In genomic region chr12:99756914-99757687, GRCm38 (mm10) we compare ENCODE assay signal across 9 mouse cellular contexts.
DNase-seq lines count a peak whose midpoint lies in the region; ATAC-seq and TF ChIP-seq lines count a peak whose summit lies in the region.
"Had no signal": no experiment of that assay in that cellular context is flagged by ENCODE, and none has a peak within 500 bp of the region (broad histone marks: within the 10 kb centered on the region; RNA-seq: fewer than 3 reads in every experiment).

No protein-coding gene starts in this region.

- no peaks in the 10 kb centered on the region for H3K4me1 ChIP-seq in heart, embryonic 15.5 days (replicated peaks)
- H3K4me1 ChIP-seq in heart, embryonic 10.5 days = peaks cover 17% of the 10 kb centered on the region
- peaks cover 23% of the 10 kb centered on the region for H3K4me1 ChIP-seq in embryonic facial prominence, embryonic 13.5 days
- peaks cover 23% of the 10 kb centered on the region for H3K4me1 ChIP-seq in hindbrain, embryonic 15.5 days (replicated peaks)
- H3K4me1 ChIP-seq in midbrain, embryonic 16.5 days (ENCODE audit: control insufficient read depth, insufficient read depth, low read length) = peaks cover 20% of the 10 kb centered on the region
- peaks cover 2% of the 10 kb centered on the region; the same call in 1 of the 2 replicates for H3K4me1 ChIP-seq in heart, adult 2 months (ENCODE audit: control insufficient read depth, insufficient read depth, low read length)

- intact Hi-C loops in heart, adult 2 months (cut with DNase I) = no loop called here

- H3K4me2 ChIP-seq in heart, embryonic 15.5 days = peak overlapping the region; percentile 3; the same call in 1 of the 2 replicates
- peak overlapping the region; percentile 32 for H3K4me2 ChIP-seq in embryonic facial prominence, embryonic 13.5 days
- H3K4me2 ChIP-seq in hindbrain, embryonic 15.5 days = peak overlapping the region; percentile 46
- peak overlapping the region; percentile 49 for H3K4me2 ChIP-seq in midbrain, embryonic 16.5 days (ENCODE audit: low read length)

- TF ChIP-seq EP300 in heart, adult 2 months (IDR thresholded peaks at IDR 0.05; ENCODE audit: insufficient read depth, low read depth, low read length) = no peak

- DNase-seq in heart, embryonic 10.5 days (ENCODE audit: low spot score) = no peak
- DNase-seq in right cerebral cortex, adult 18-20 months = no peak
- DNase-seq in c-Kit-positive CD71-positive TER-119-positive erythroid progenitor cells, embryonic 14.5 days (ENCODE audit: low spot score) = no peak
- no peak for DNase-seq in heart, adult 2 months

- no peak overlapping the region for H3K9ac ChIP-seq in heart, embryonic 15.5 days
- H3K9ac ChIP-seq in embryonic facial prominence, embryonic 13.5 days = no peak overlapping the region
- H3K9ac ChIP-seq in hindbrain, embryonic 15.5 days = no peak overlapping the region
- no peak overlapping the region for H3K9ac ChIP-seq in midbrain, embryonic 16.5 days (ENCODE audit: low read depth, low read length)
- H3K9ac ChIP-seq in heart, adult 2 months (ENCODE audit: low read depth, low read length) = no peak overlapping the region
- H3K9ac ChIP-seq: liver, embryonic 14.5 days had no signal

- H3K9me3 ChIP-seq in heart, embryonic 15.5 days (replicated peaks) = no peaks in the 10 kb centered on the region
- H3K9me3 ChIP-seq in heart, embryonic 10.5 days = no peaks in the 10 kb centered on the region
- H3K9me3 ChIP-seq in embryonic facial prominence, embryonic 13.5 days = no peaks in the 10 kb centered on the region
- no peaks in the 10 kb centered on the region for H3K9me3 ChIP-seq in hindbrain, embryonic 15.5 days
- H3K9me3 ChIP-seq in midbrain, embryonic 16.5 days (replicated peaks; ENCODE audit: control insufficient read depth, low read length, poor library complexity, severe bottlenecking) = no peaks in the 10 kb centered on the region

- ATAC-seq in heart, embryonic 15.5 days (replicated peaks; ENCODE audit: insufficient number of reproducible peaks, insufficient read depth, low FRiP score, low read depth) = no peak
- ATAC-seq in embryonic facial prominence, embryonic 13.5 days (ENCODE audit: insufficient number of reproducible peaks, insufficient read depth, low FRiP score, low TSS enrichment, low read depth) = no peak
- no peak; the same call in 1 of the 2 replicates for ATAC-seq in hindbrain, embryonic 15.5 days (ENCODE audit: low FRiP score, low read depth)
- peak; percentile 69 for ATAC-seq in midbrain, embryonic 16.5 days

- no peak overlapping the region for H3K4me3 ChIP-seq in heart, embryonic 15.5 days
- no peak overlapping the region for H3K4me3 ChIP-seq in heart, embryonic 10.5 days
- peak overlapping the region; percentile 6; the same call in 1 of the 2 replicates for H3K4me3 ChIP-seq in embryonic facial prominence, embryonic 13.5 days
- H3K4me3 ChIP-seq in hindbrain, embryonic 15.5 days = peak overlapping the region; percentile 3
- peak overlapping the region; percentile 6; the same call in 1 of the 2 replicates for H3K4me3 ChIP-seq in midbrain, embryonic 16.5 days (ENCODE audit: low read depth, low read length)
- no peak overlapping the region for H3K4me3 ChIP-seq in heart, adult 2 months

- H3K36me3 ChIP-seq in heart, embryonic 15.5 days = no peaks in the 10 kb centered on the region
- no peaks in the 10 kb centered on the region for H3K36me3 ChIP-seq in heart, embryonic 10.5 days
- H3K36me3 ChIP-seq in embryonic facial prominence, embryonic 13.5 days = no peaks in the 10 kb centered on the region
- H3K36me3 ChIP-seq in hindbrain, embryonic 15.5 days = no peaks in the 10 kb centered on the region
- no peaks in the 10 kb centered on the region for H3K36me3 ChIP-seq in midbrain, embryonic 16.5 days (ENCODE audit: control insufficient read depth, insufficient read depth, low read length)
- H3K36me3 ChIP-seq in heart, adult 2 months (ENCODE audit: control insufficient read depth, insufficient read depth, low read length) = no peaks in the 10 kb centered on the region

- H3K27me3 ChIP-seq in heart, embryonic 15.5 days = no peaks in the 10 kb centered on the region
- no peaks in the 10 kb centered on the region for H3K27me3 ChIP-seq in heart, embryonic 10.5 days (ENCODE audit: insufficient read depth, poor library complexity, severe bottlenecking)
- H3K27me3 ChIP-seq in embryonic facial prominence, embryonic 13.5 days = no peaks in the 10 kb centered on the region
- no peaks in the 10 kb centered on the region for H3K27me3 ChIP-seq in hindbrain, embryonic 15.5 days
- no peaks in the 10 kb centered on the region for H3K27me3 ChIP-seq in midbrain, embryonic 16.5 days (ENCODE audit: control insufficient read depth, insufficient read depth, low read depth, low read length)
- H3K27me3 ChIP-seq in heart, adult 2 months (ENCODE audit: control insufficient read depth, insufficient read depth, low read length) = no peaks in the 10 kb centered on the region

- WGBS in heart, embryonic 15.5 days = 70% methylated on average over 18 of the region's 18 CpGs
- 82% methylated on average over 18 of the region's 18 CpGs for WGBS in heart, embryonic 10.5 days
- 47% methylated on average over 18 of the region's 18 CpGs for WGBS in embryonic facial prominence, embryonic 13.5 days
- WGBS in hindbrain, embryonic 15.5 days = 32% methylated on average over 18 of the region's 18 CpGs
- WGBS in midbrain, embryonic 16.5 days = 12% methylated on average over 18 of the region's 18 CpGs
- 67% methylated on average over 18 of the region's 18 CpGs for WGBS in heart, adult 2 months

- no peaks in the 10 kb centered on the region for H3K79me2 ChIP-seq in heart, adult 2 months (replicated peaks; ENCODE audit: control insufficient read depth, insufficient read depth, low read length)

- no peak overlapping the region; the same call in 1 of the 2 replicates for H3K27ac ChIP-seq in heart, embryonic 15.5 days
- no peak overlapping the region for H3K27ac ChIP-seq in heart, embryonic 10.5 days
- no peak overlapping the region for H3K27ac ChIP-seq in embryonic facial prominence, embryonic 13.5 days
- peak overlapping the region; percentile 58 for H3K27ac ChIP-seq in hindbrain, embryonic 15.5 days (replicated peaks)
- peak overlapping the region; percentile 44; the same call in 1 of the 2 replicates for H3K27ac ChIP-seq in midbrain, embryonic 16.5 days (ENCODE audit: low read length)
- H3K27ac ChIP-seq in heart, adult 2 months = no peak overlapping the region
- H3K27ac ChIP-seq: liver, embryonic 14.5 days had no signal

- TF ChIP-seq POLR2A in heart, adult 2 months (IDR thresholded peaks at IDR 0.05; ENCODE audit: insufficient read depth, low read depth, low read length) = no peak

- no peak for TF ChIP-seq CTCF in heart, adult 2 months (IDR thresholded peaks at IDR 0.05)

Comparison
In these comparisons a context has a peak if more than half of its experiments do, and no peak if none do; other contexts are left out.
1. H3K27ac ChIP-seq: peak in hindbrain, embryonic 15.5 days (single experiment) and midbrain, embryonic 16.5 days (single experiment); none in heart, embryonic 15.5 days (single experiment), heart, embryonic 10.5 days (single experiment), embryonic facial prominence, embryonic 13.5 days (single experiment) and heart, adult 2 months (single experiment).
2. H3K4me3 ChIP-seq: peak in embryonic facial prominence, embryonic 13.5 days (single experiment), hindbrain, embryonic 15.5 days (single experiment) and midbrain, embryonic 16.5 days (single experiment); none in heart, embryonic 15.5 days (single experiment), heart, embryonic 10.5 days (single experiment) and heart, adult 2 months (single experiment).
3. Peak in every context shown above with its lines, with median percentiles within 50 percentile points of each other: H3K4me2 ChIP-seq.